Mouse (Mus musculus) cerebellum, postnatal 25 days (tissue): ENCODE data around the gene Elfn2.

Experiments
- DNase-seq, 2 experiments: peaks; one replicate each; pipeline ENCODE4 v3.0.0; 2021; ENCODE audit warnings: mixed read lengths in 2 of 2

Elfn2 gene

GRCm38 (mm10) chr15:78720532-78720931 lies 2.0 kb upstream of the Elfn2 start:
- DNase-seq, result no peak

- DNase-seq, result peak; percentile 74 to 84
Measured at GRCm38 (mm10) chr15:78720094-78720493, 1.5 kb upstream of the Elfn2 start.

- DNase-seq, result peak in 1 of 2 experiments; percentile 31
Measured at GRCm38 (mm10) chr15:78719416-78719815, 845 bp upstream of the Elfn2 start.

GRCm38 (mm10) chr15:78716936-78717335 lies 1.6 kb downstream of the Elfn2 start:
- no peak for DNase-seq

GRCm38 (mm10) chr15:78715856-78716255 lies 2.7 kb downstream of the Elfn2 start:
- DNase-seq, result no peak

GRCm38 (mm10) chr15:78713751-78714150 lies 4.8 kb downstream of the Elfn2 start:
- no peak for DNase-seq

GRCm38 (mm10) chr15:78712335-78713258 lies 6.0 kb downstream of the Elfn2 start:
- DNase-seq, result peak in 1 of 2 experiments; percentile 34

GRCm38 (mm10) chr15:78711935-78712334 lies 6.6 kb downstream of the Elfn2 start:
- DNase-seq, result no peak

- DNase-seq, result no peak
Measured at GRCm38 (mm10) chr15:78710634-78711033, 7.9 kb downstream of the Elfn2 start.

- peak in 1 of 2 experiments; percentile 37 for DNase-seq
Measured at GRCm38 (mm10) chr15:78709767-78710166, 8.8 kb downstream of the Elfn2 start.

GRCm38 (mm10) chr15:78706630-78707029 lies 11.9 kb downstream of the Elfn2 start:
- DNase-seq, result no peak

- DNase-seq, result no peak
Measured at GRCm38 (mm10) chr15:78704824-78705223, 13.7 kb downstream of the Elfn2 start.

- DNase-seq, result no peak
Measured at GRCm38 (mm10) chr15:78704007-78704406, 14.6 kb downstream of the Elfn2 start.

GRCm38 (mm10) chr15:78700420-78700819 lies 18.2 kb downstream of the Elfn2 start:
- DNase-seq, result no peak

GRCm38 (mm10) chr15:78699513-78699912 lies 19.1 kb downstream of the Elfn2 start:
- no peak for DNase-seq

GRCm38 (mm10) chr15:78698491-78699135 lies 20.0 kb downstream of the Elfn2 start:
- DNase-seq, result no peak

GRCm38 (mm10) chr15:78698084-78698483 lies 20.5 kb downstream of the Elfn2 start:
- no peak for DNase-seq

GRCm38 (mm10) chr15:78695745-78696144 lies 22.8 kb downstream of the Elfn2 start:
- DNase-seq, result no peak

- DNase-seq, result no peak
Measured at GRCm38 (mm10) chr15:78692505-78692904, 26.1 kb downstream of the Elfn2 start.

- no peak for DNase-seq
Measured at GRCm38 (mm10) chr15:78690716-78691115, 27.9 kb downstream of the Elfn2 start.

- no peak for DNase-seq
Measured at GRCm38 (mm10) chr15:78686910-78687309, 31.7 kb downstream of the Elfn2 start.

- peak in 1 of 2 experiments; percentile 35 for DNase-seq
Measured at GRCm38 (mm10) chr15:78684111-78684510, 34.5 kb downstream of the Elfn2 start.

GRCm38 (mm10) chr15:78683474-78683873 lies 35.1 kb downstream of the Elfn2 start:
- DNase-seq, result no peak

- DNase-seq, result no peak
Measured at GRCm38 (mm10) chr15:78681781-78682180, 36.8 kb downstream of the Elfn2 start.
